Mouse (Mus musculus) CH12.LX (cell line): ENCODE results near the gene Rps3. TPM values are rescaled to one million over a fixed set of nuclear protein-coding genes. Genes with fewer than 3 reads are reported as not detected.
A peak's percentile ranks its signal among the peaks of the same experiment; 100 is the strongest.

Experiments
- DNase-seq: peaks from one replicate; pipeline ENCODE4 v3.0.0-alpha.2; 2013; ENCODE audit errors: extremely low read depth
- H3K27ac ChIP-seq: 2 replicates; pipeline ENCODE4 v1.5.1; 2012; ENCODE audit warnings: low read depth, mild to moderate bottlenecking, control low read depth, moderate library complexity; ENCODE audit not compliant: insufficient read depth
- H3K27me3 ChIP-seq: replicated peaks from 2 replicates; pipeline ENCODE3; 2012; ENCODE audit warnings: inconsistent platforms
- H3K36me3 ChIP-seq, 2 experiments: replicated peaks in 1 of 2; 2 replicates each; pipeline versions ENCODE3 to v1.6.1; 2012; ENCODE audit warnings: inconsistent platforms in 1 of 2, low read length in 1 of 2, mild to moderate bottlenecking in 1 of 2, mixed read lengths in 1 of 2, moderate library complexity in 1 of 2; ENCODE audit not compliant: control insufficient read depth in 1 of 2, insufficient read depth in 1 of 2
- H3K4me1 ChIP-seq, 2 experiments: 2 replicates each; pipeline ENCODE4 v1.6.1; 2012; ENCODE audit warnings: inconsistent platforms in 1 of 2, moderate library complexity in 1 of 2; ENCODE audit not compliant: insufficient read depth in 2 of 2, control insufficient read depth in 1 of 2
- H3K4me2 ChIP-seq: 2 replicates; pipeline ENCODE4 v1.6.1; 2012; ENCODE audit warnings: low read depth, mild to moderate bottlenecking, control low read depth; ENCODE audit not compliant: poor library complexity, insufficient read depth, severe bottlenecking
- H3K4me3 ChIP-seq, 3 experiments: fragments of 150-350 bp in 1 of 3; sonication (generic) in 1 of 3; replicated peaks in 1 of 3; 2 replicates each; pipeline versions ENCODE3 to v1.5.1; 2011 to 2012; ENCODE audit warnings: low read depth in 2 of 3, low read length in 2 of 3, mild to moderate bottlenecking in 2 of 3, moderate library complexity in 2 of 3, control low read depth in 1 of 3, improper control_type of control experiment in 1 of 3, inconsistent platforms in 1 of 3, mixed read lengths in 1 of 3; ENCODE audit not compliant: poor library complexity in 1 of 3
- H3K79me2 ChIP-seq: replicated peaks from 2 replicates; pipeline ENCODE4 v1.6.1; 2012; ENCODE audit warnings: mild to moderate bottlenecking, moderate library complexity; ENCODE audit not compliant: control insufficient read depth, poor library complexity, insufficient read depth, severe bottlenecking; ENCODE audit errors: extremely low read depth
- H3K9ac ChIP-seq: 2 replicates; pipeline ENCODE4 v1.6.1; 2012; ENCODE audit warnings: low read depth, mild to moderate bottlenecking, control low read depth, moderate library complexity; ENCODE audit not compliant: insufficient read depth
- H3K9me3 ChIP-seq: replicated peaks from 2 replicates; pipeline ENCODE3; 2012; ENCODE audit warnings: low read length, inconsistent platforms, mixed read lengths
- BHLHE40 ChIP-seq: IDR thresholded peaks from 2 replicates; pipeline ENCODE4 v1.6.1; 2011; ENCODE audit warnings: mild to moderate bottlenecking, low read depth, low read length, improper control_type of control experiment
- CHD1 ChIP-seq: IDR thresholded peaks from 2 replicates; pipeline ENCODE4 v1.6.1; 2012; ENCODE audit warnings: low read depth, low read length, improper control_type of control experiment, inconsistent platforms
- CHD2 ChIP-seq: IDR thresholded peaks from 2 replicates; pipeline ENCODE4 v1.6.1; 2011; ENCODE audit warnings: low read length, improper control_type of control experiment
- CTCF ChIP-seq, 2 experiments: IDR thresholded peaks in 1 of 2; conservative IDR thresholded peaks in 1 of 2; 2 replicates each; pipeline ENCODE4 v1.5.1; 2011 to 2012; ENCODE audit warnings: low read depth in 2 of 2, low read length in 2 of 2, improper control_type of control experiment in 1 of 2, inconsistent platforms in 1 of 2, mild to moderate bottlenecking in 1 of 2, moderate library complexity in 1 of 2
- E2F4 ChIP-seq: IDR thresholded peaks from 2 replicates; pipeline ENCODE4 v1.6.1; 2011; ENCODE audit warnings: low read depth, low read length, improper control_type of control experiment; ENCODE audit not compliant: insufficient replicate concordance
- EP300 ChIP-seq: IDR thresholded peaks from 2 replicates; pipeline ENCODE4 v1.6.1; 2011; ENCODE audit warnings: low read length, improper control_type of control experiment
- ETS1 ChIP-seq: conservative IDR thresholded peaks from 2 replicates; pipeline ENCODE4 v1.6.1; 2012; ENCODE audit warnings: low read depth, mild to moderate bottlenecking, inconsistent platforms, low read length, improper control_type of control experiment, moderate library complexity
- GABPA ChIP-seq: IDR thresholded peaks from 2 replicates; pipeline ENCODE4 v1.6.1; 2012; ENCODE audit warnings: low read depth, low read length, improper control_type of control experiment, inconsistent platforms; ENCODE audit not compliant: insufficient replicate concordance
- HCFC1 ChIP-seq: IDR thresholded peaks from 2 replicates; pipeline ENCODE4 v1.6.1; 2012; ENCODE audit warnings: low read depth, mild to moderate bottlenecking, inconsistent platforms, low read length, improper control_type of control experiment
- IRF4 ChIP-seq: IDR thresholded peaks from 2 replicates; pipeline ENCODE4 v1.6.1; 2014; ENCODE audit warnings: low read depth, mild to moderate bottlenecking, inconsistent platforms, low read length, improper control_type of control experiment
- JUN ChIP-seq: IDR thresholded peaks from 2 replicates; pipeline ENCODE4 v1.6.1; 2011; ENCODE audit warnings: low read depth, mild to moderate bottlenecking, low read length, improper control_type of control experiment, moderate library complexity; ENCODE audit not compliant: insufficient read depth
- JUND ChIP-seq: conservative IDR thresholded peaks from 2 replicates; pipeline ENCODE4 v1.6.1; 2011; ENCODE audit warnings: low read depth, low read length, improper control_type of control experiment
- KAT2A ChIP-seq: IDR thresholded peaks from 2 replicates; pipeline ENCODE4 v1.6.1; 2012; ENCODE audit warnings: low read length, improper control_type of control experiment, inconsistent platforms; ENCODE audit not compliant: insufficient replicate concordance
- MAFK ChIP-seq: IDR thresholded peaks from 2 replicates; pipeline ENCODE4 v1.6.1; 2011; ENCODE audit warnings: low read length, improper control_type of control experiment; ENCODE audit not compliant: insufficient replicate concordance
- MAX ChIP-seq: IDR thresholded peaks from 2 replicates; pipeline ENCODE4 v1.6.1; 2011; ENCODE audit warnings: low read length, improper control_type of control experiment
- MAZ ChIP-seq: IDR thresholded peaks from 2 replicates; pipeline ENCODE4 v1.6.1; 2012; ENCODE audit warnings: low read depth, mild to moderate bottlenecking, inconsistent platforms, low read length, improper control_type of control experiment, moderate library complexity
- MEF2A ChIP-seq: IDR thresholded peaks from 2 replicates; pipeline ENCODE4 v1.6.1; 2014; ENCODE audit warnings: low read depth, mild to moderate bottlenecking, inconsistent platforms, low read length, improper control_type of control experiment, borderline replicate concordance
- MXI1 ChIP-seq: IDR thresholded peaks from 2 replicates; pipeline ENCODE4 v1.6.1; 2011; ENCODE audit warnings: mild to moderate bottlenecking, low read depth, low read length, improper control_type of control experiment
- MYC ChIP-seq: IDR thresholded peaks from 2 replicates; pipeline ENCODE4 v1.6.1; 2011; ENCODE audit warnings: low read depth, mild to moderate bottlenecking, improper control_type of control experiment, low read length
- NELFE ChIP-seq: IDR thresholded peaks from 2 replicates; pipeline ENCODE4 v1.6.1; 2011; ENCODE audit warnings: low read depth, low read length, improper control_type of control experiment
- NRF1 ChIP-seq: IDR thresholded peaks from 2 replicates; pipeline ENCODE4 v1.6.1; 2014; ENCODE audit warnings: low read depth, mild to moderate bottlenecking, inconsistent platforms, low read length, improper control_type of control experiment, moderate library complexity
- PAX5 ChIP-seq: IDR thresholded peaks from 2 replicates; pipeline ENCODE4 v1.6.1; 2012; ENCODE audit warnings: low read length, inconsistent platforms, mixed read lengths
- POLR2A ChIP-seq: IDR thresholded peaks from 2 replicates; pipeline ENCODE4 v1.6.1; 2011; ENCODE audit warnings: low read depth, mild to moderate bottlenecking, improper control_type of control experiment, low read length
- RAD21 ChIP-seq: IDR thresholded peaks from 2 replicates; pipeline ENCODE4 v1.6.1; 2011; ENCODE audit warnings: low read depth, mild to moderate bottlenecking, low read length, improper control_type of control experiment, moderate library complexity
- RCOR1 ChIP-seq: conservative IDR thresholded peaks from 2 replicates; pipeline ENCODE4 v1.6.1; 2012; ENCODE audit warnings: low read depth, mild to moderate bottlenecking, inconsistent platforms, low read length, improper control_type of control experiment
- SIN3A ChIP-seq: IDR thresholded peaks from 2 replicates; pipeline ENCODE4 v1.6.1; 2012; ENCODE audit warnings: low read length, improper control_type of control experiment, inconsistent platforms
- SMC3 ChIP-seq: IDR thresholded peaks from 2 replicates; pipeline ENCODE4 v1.6.1; 2011; ENCODE audit warnings: low read depth, low read length, improper control_type of control experiment
- TCF12 ChIP-seq: IDR thresholded peaks from 2 replicates; pipeline ENCODE4 v1.6.1; 2014; ENCODE audit warnings: low read depth, mild to moderate bottlenecking, inconsistent platforms, low read length, improper control_type of control experiment
- UBTF ChIP-seq: IDR thresholded peaks from 2 replicates; pipeline ENCODE4 v1.6.1; 2012; ENCODE audit warnings: low read depth, mild to moderate bottlenecking, inconsistent platforms, low read length, improper control_type of control experiment, moderate library complexity
- USF2 ChIP-seq: conservative IDR thresholded peaks from 2 replicates; pipeline ENCODE4 v1.6.1; 2011; ENCODE audit warnings: low read depth, low read length, improper control_type of control experiment
- ZC3H11A ChIP-seq: IDR thresholded peaks from 2 replicates; pipeline ENCODE4 v1.6.1; 2012; ENCODE audit warnings: low read depth, mild to moderate bottlenecking, inconsistent platforms, low read length, improper control_type of control experiment
- ZKSCAN1 ChIP-seq: IDR thresholded peaks from 2 replicates; pipeline ENCODE4 v1.6.1; 2012; ENCODE audit warnings: low read depth, inconsistent platforms, low read length, improper control_type of control experiment, borderline replicate concordance
- ZMIZ1 ChIP-seq: IDR thresholded peaks from 2 replicates; pipeline ENCODE4 v1.6.1; 2012; ENCODE audit warnings: low read depth, mild to moderate bottlenecking, inconsistent platforms, low read length, improper control_type of control experiment
- ZNF384 ChIP-seq: IDR thresholded peaks from 2 replicates; pipeline ENCODE4 v1.6.1; 2012; ENCODE audit warnings: low read depth, low read length, improper control_type of control experiment, inconsistent platforms
- dilution Hi-C: fragments of 300-500 bp; cut with MboI; formaldehyde crosslinking; loops from 2 replicates; pipeline ENCODE4 v1.14.3; 2020; ENCODE audit warnings: low sequenced_read_pairs; ENCODE audit not compliant: extremely low pct_unique_long_range_greater_than_20kb, extremely low pct_ligation_motif_present
- in situ Hi-C: fragments of 300-500 bp; cut with MboI; formaldehyde crosslinking; loops from 3 replicates; pipeline ENCODE4 v1.14.3; 2019; ENCODE audit warnings: low sequenced_read_pairs, low pct_ligation_motif_present, low pct_unique_long_range_greater_than_20kb, mixed read lengths
- polyA plus RNA-seq: library from polyadenylated mRNA; unstranded; fragments of >175 nt; gene quantifications from 2 replicates; pipeline ENCODE4 v1.2.1, GENCODE M21; 2012; ENCODE audit warnings: low read depth; ENCODE audit not compliant: insufficient read length
- total RNA-seq, 2 experiments: library from RNA; depleted of rRNA; stranded (reverse); fragments of 300-350 nt in 1 of 2; fragments of >200 nt in 1 of 2; gene quantifications; 2 replicates each; pipeline ENCODE4 v1.2.3; 2012 to 2014

Rps3 gene
- total and polyA plus RNA-seq, 3 experiments: 1,738 to 3,699 (median 2,320) TPM

GRCm38 (mm10) chr7:99452859-99453258 lies 30.7 kb downstream of the Rps3 start:
- Histone ChIP-seq H3K27me3 (no peaks in the 10 kb centered on the region), H3K4me1 (peaks cover 4 to 26% of the 10 kb centered on the region in 2 experiments; a peak in 2 of 4 replicates), H3K9me3 (no peaks in the 10 kb centered on the region), H3K79me2 (no peaks in the 10 kb centered on the region), H3K4me2 (no peak overlapping the region), H3K27ac (no peak overlapping the region), H3K9ac (no peak overlapping the region), H3K36me3 (peaks cover 0 to 63% of the 10 kb centered on the region in 2 experiments), H3K4me3 (no peak overlapping the region)
- DNase-seq: no peak
- dilution Hi-C loops: no loop called here
- in situ Hi-C loops: loop anchor here (5.0 kb wide), 1 partner anchor 76 kb away; no protein-coding TSS in a partner anchor
- TF ChIP-seq ZNF384: no peak

GRCm38 (mm10) chr7:99450703-99451102 lies 32.8 kb downstream of the Rps3 start:
- no peaks in the 10 kb centered on the region for H3K9me3 ChIP-seq
- in situ Hi-C loops: loop anchor here (5.0 kb wide), 1 partner anchor 73 kb away; no protein-coding TSS in a partner anchor
- no peak overlapping the region for H3K4me3 ChIP-seq
- peaks cover 4 to 32% of the 10 kb centered on the region in 2 experiments; a peak in 3 of 4 replicates for H3K4me1 ChIP-seq
- H3K27ac ChIP-seq: no peak overlapping the region
- H3K27me3 ChIP-seq: no peaks in the 10 kb centered on the region
- DNase-seq: peak; percentile 80
- no peak overlapping the region for H3K4me2 ChIP-seq
- H3K9ac ChIP-seq: no peak overlapping the region
- dilution Hi-C loops: no loop called here
- H3K79me2 ChIP-seq: no peaks in the 10 kb centered on the region
- peaks cover 0 to 52% of the 10 kb centered on the region in 2 experiments for H3K36me3 ChIP-seq
- TF ChIP-seq ZKSCAN1 (no peak), POLR2A (no peak), CHD2 (no peak), SMC3 (peak; percentile 98), NELFE (peak; percentile 49; the same call in 1 of the 2 replicates), UBTF (no peak), MAFK (no peak), JUN (no peak), GABPA (no peak), ZMIZ1 (no peak), MEF2A (no peak), MAZ (no peak), EP300 (no peak), HCFC1 (no peak), RAD21 (peak; percentile 100), BHLHE40 (0 out of 2 replicates have a peak, but pooled peaks have one; percentile 8), TCF12 (no peak), MXI1 (no peak), KAT2A (no peak), RCOR1 (no peak), MAX (no peak), IRF4 (0 out of 2 replicates have a peak, but pooled peaks have one; percentile 19), NRF1 (no peak), E2F4 (no peak), CHD1 (no peak), SIN3A (peak; percentile 38; the same call in 1 of the 2 replicates), USF2 (no peak), ETS1 (no peak), ZC3H11A (peak; percentile 97), PAX5 (no peak), JUND (no peak), MYC (0 out of 2 replicates have a peak, but pooled peaks have one; percentile 40), CTCF (conservative IDR thresholded peaks at IDR 0.05 in 1 of 2, IDR thresholded peaks at IDR 0.05 in 1 of 2; ENCODE audit: low read depth in 2 of 2, low read length in 2 of 2) (peak; percentile 98 to 99)
